Mouse (Mus musculus): Measurements from ENCODE around the gene Mpzl1. TPM values are rescaled to one million over a fixed set of nuclear protein-coding genes. Genes with fewer than 3 reads are reported as not detected.

The Mpzl1 gene
- polyA plus RNA-seq, 1 experiment from 2014 or later: 129 TPM

DNA sequence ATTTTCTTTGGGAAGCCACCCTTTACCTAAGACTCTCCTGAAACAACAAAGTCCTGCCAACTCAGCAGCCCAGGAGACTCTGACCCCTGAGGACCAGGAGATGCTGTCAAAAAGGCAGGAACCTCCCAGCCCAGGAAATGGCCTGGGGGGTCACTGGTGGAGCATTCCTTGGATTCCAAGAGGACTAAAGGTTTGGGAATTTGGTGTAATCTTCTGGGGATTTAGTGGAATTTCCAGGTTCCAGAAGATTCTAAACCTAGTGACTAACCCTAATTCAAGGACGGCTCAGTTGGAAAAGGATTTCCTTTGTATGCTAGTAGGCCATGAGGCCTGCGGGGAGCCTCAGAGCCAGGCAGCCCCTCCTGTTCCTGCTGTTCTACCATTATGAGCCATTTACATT lies 18.2 kb upstream of the Mpzl1 start:
- 66% methylated on average over 2 of the region's 2 CpGs for WGBS (ENCODE audit: insufficient replicate concordance)

GRCm38 (mm10) chr1:165651158-165651557 lies 16.8 kb upstream of the Mpzl1 start:
- Histone ChIP-seq H3K27me3 (ENCODE audit: control insufficient read depth, insufficient read depth, low read length) (no peaks in the 10 kb centered on the region), H3K4me1 (ENCODE audit: control insufficient read depth, insufficient read depth, low read length) (peaks cover 9% of the 10 kb centered on the region; the same call in 1 of the 2 replicates), H3K9me3 (replicated peaks; ENCODE audit: control insufficient read depth, low read length) (no peaks in the 10 kb centered on the region), H3K9ac (ENCODE audit: low read depth, low read length) (no peak overlapping the region), H3K27ac (ENCODE audit: low read depth, low read length) (0 out of 2 replicates have a peak overlapping the region, but pooled peaks have one; percentile 12), H3K4me2 (no peak overlapping the region), H3K4me3 (ENCODE audit: low read depth, low read length) (no peak overlapping the region), H3K36me3 (ENCODE audit: control insufficient read depth, insufficient read depth, low read length) (peaks cover 23% of the 10 kb centered on the region)
- WGBS (ENCODE audit: insufficient replicate concordance): 60% methylated on average over 5 of the region's 5 CpGs
- no peak for ATAC-seq (replicated peaks; ENCODE audit: insufficient number of reproducible peaks, low FRiP score, low TSS enrichment)

More for the DNA sequence above, 18.2 kb upstream of the Mpzl1 start:
- Histone ChIP-seq H3K4me3 (ENCODE audit: low read depth, low read length) (no peak overlapping the region), H3K36me3 (ENCODE audit: control insufficient read depth, insufficient read depth, low read length) (peaks cover 27% of the 10 kb centered on the region), H3K27me3 (ENCODE audit: control insufficient read depth, insufficient read depth, low read length) (no peaks in the 10 kb centered on the region), H3K4me2 (no peak overlapping the region), H3K27ac (ENCODE audit: low read depth, low read length) (0 out of 2 replicates have a peak overlapping the region, but pooled peaks have one; percentile 29), H3K9ac (ENCODE audit: low read depth, low read length) (no peak overlapping the region), H3K9me3 (replicated peaks; ENCODE audit: control insufficient read depth, low read length) (no peaks in the 10 kb centered on the region), H3K4me1 (ENCODE audit: control insufficient read depth, insufficient read depth, low read length) (peaks cover 9% of the 10 kb centered on the region; the same call in 1 of the 2 replicates)
- ATAC-seq (replicated peaks; ENCODE audit: insufficient number of reproducible peaks, low FRiP score, low TSS enrichment): no peak

DNA sequence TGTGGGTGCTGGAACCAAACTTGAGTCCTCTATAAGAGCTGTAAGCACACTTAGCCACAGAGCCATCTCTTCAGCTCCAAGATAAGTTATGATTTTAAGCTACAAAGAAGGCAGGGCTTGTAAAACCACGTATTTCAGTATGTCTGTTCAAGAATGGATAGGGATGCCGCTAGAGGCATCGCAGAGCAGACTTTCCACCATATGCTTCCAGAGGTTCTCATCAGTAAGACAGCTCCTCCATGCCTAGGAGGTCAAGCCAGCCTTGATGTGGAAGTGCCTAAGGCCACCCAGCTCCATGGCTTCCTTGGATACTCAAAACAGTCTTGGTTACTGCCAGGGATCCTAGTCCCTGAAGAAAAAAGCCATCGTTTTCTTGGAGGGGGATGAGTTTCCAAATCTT lies 10.8 kb upstream of the Mpzl1 start:
- H3K4me2 ChIP-seq: no peak overlapping the region
- no peaks in the 10 kb centered on the region for H3K27me3 ChIP-seq (ENCODE audit: control insufficient read depth, insufficient read depth, low read length)
- no peak overlapping the region for H3K27ac ChIP-seq (ENCODE audit: low read depth, low read length)
- H3K9me3 ChIP-seq (replicated peaks; ENCODE audit: control insufficient read depth, low read length): no peaks in the 10 kb centered on the region
- 63% methylated on average over 4 of the region's 4 CpGs for WGBS (ENCODE audit: insufficient replicate concordance)
- no peak overlapping the region for H3K4me3 ChIP-seq (ENCODE audit: low read depth, low read length)
- peaks cover 12% of the 10 kb centered on the region for H3K36me3 ChIP-seq (ENCODE audit: control insufficient read depth, insufficient read depth, low read length)
- no peak overlapping the region for H3K9ac ChIP-seq (ENCODE audit: low read depth, low read length)
- 0 out of 2 replicates have a peak, but pooled peaks cover 3% of the 10 kb centered on the region for H3K4me1 ChIP-seq (ENCODE audit: control insufficient read depth, insufficient read depth, low read length)
- no peak for ATAC-seq (replicated peaks; ENCODE audit: insufficient number of reproducible peaks, low FRiP score, low TSS enrichment)

DNA sequence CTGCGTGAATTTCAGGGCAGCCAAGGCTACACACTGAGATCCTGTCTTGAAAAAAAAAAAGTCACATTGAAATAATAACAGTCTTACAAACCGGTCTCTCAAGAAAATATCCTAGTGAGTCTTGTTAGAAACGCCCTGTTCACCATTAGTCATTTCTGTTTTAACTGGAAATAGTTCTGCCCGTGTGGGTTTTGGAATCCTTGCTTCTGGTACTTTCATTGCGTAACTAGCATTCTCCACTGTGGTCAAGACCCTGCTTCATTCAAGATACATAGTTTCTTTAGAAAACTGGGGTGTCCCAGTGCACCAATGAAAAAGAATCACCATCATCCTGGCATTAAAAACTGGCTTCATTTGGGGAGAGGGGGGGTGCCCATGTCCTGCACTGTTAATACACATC lies 9.4 kb upstream of the Mpzl1 start:
- Histone ChIP-seq H3K36me3 (ENCODE audit: control insufficient read depth, insufficient read depth, low read length) (peaks cover 2% of the 10 kb centered on the region; the same call in 1 of the 2 replicates), H3K27ac (ENCODE audit: low read depth, low read length) (no peak overlapping the region)
- 76% methylated on average over 5 of the region's 5 CpGs for WGBS (ENCODE audit: insufficient replicate concordance)

GRCm38 (mm10) chr1:165642780-165643311 lies 8.5 kb upstream of the Mpzl1 start:
- H3K4me2 ChIP-seq: peak overlapping the region; percentile 82
- peak overlapping the region; percentile 82 for H3K4me3 ChIP-seq (ENCODE audit: low read depth, low read length)
- H3K9ac ChIP-seq (ENCODE audit: low read depth, low read length): peak overlapping the region; percentile 96
- peak overlapping the region; percentile 92 for H3K27ac ChIP-seq (ENCODE audit: low read depth, low read length)
- H3K36me3 ChIP-seq (ENCODE audit: control insufficient read depth, insufficient read depth, low read length): no peaks in the 10 kb centered on the region
- no peaks in the 10 kb centered on the region for H3K9me3 ChIP-seq (replicated peaks; ENCODE audit: control insufficient read depth, low read length)
- ATAC-seq (replicated peaks; ENCODE audit: insufficient number of reproducible peaks, low FRiP score, low TSS enrichment): peak; percentile 64
- H3K4me1 ChIP-seq (ENCODE audit: control insufficient read depth, insufficient read depth, low read length): peaks cover 5% of the 10 kb centered on the region; the same call in 1 of the 2 replicates
- under 1% methylated on average over 16 of the region's 16 CpGs for WGBS (ENCODE audit: insufficient replicate concordance)
- no peaks in the 10 kb centered on the region for H3K27me3 ChIP-seq (ENCODE audit: control insufficient read depth, insufficient read depth, low read length)

More for the DNA sequence above, 9.4 kb upstream of the Mpzl1 start:
- no peak overlapping the region for H3K9ac ChIP-seq (ENCODE audit: low read depth, low read length)
- H3K4me1 ChIP-seq (ENCODE audit: control insufficient read depth, insufficient read depth, low read length): peaks cover 5% of the 10 kb centered on the region; the same call in 1 of the 2 replicates
- no peak overlapping the region for H3K4me3 ChIP-seq (ENCODE audit: low read depth, low read length)
- no peak overlapping the region for H3K4me2 ChIP-seq
- no peaks in the 10 kb centered on the region for H3K9me3 ChIP-seq (replicated peaks; ENCODE audit: control insufficient read depth, low read length)
- ATAC-seq (replicated peaks; ENCODE audit: insufficient number of reproducible peaks, low FRiP score, low TSS enrichment): no peak
- no peaks in the 10 kb centered on the region for H3K27me3 ChIP-seq (ENCODE audit: control insufficient read depth, insufficient read depth, low read length)

DNA sequence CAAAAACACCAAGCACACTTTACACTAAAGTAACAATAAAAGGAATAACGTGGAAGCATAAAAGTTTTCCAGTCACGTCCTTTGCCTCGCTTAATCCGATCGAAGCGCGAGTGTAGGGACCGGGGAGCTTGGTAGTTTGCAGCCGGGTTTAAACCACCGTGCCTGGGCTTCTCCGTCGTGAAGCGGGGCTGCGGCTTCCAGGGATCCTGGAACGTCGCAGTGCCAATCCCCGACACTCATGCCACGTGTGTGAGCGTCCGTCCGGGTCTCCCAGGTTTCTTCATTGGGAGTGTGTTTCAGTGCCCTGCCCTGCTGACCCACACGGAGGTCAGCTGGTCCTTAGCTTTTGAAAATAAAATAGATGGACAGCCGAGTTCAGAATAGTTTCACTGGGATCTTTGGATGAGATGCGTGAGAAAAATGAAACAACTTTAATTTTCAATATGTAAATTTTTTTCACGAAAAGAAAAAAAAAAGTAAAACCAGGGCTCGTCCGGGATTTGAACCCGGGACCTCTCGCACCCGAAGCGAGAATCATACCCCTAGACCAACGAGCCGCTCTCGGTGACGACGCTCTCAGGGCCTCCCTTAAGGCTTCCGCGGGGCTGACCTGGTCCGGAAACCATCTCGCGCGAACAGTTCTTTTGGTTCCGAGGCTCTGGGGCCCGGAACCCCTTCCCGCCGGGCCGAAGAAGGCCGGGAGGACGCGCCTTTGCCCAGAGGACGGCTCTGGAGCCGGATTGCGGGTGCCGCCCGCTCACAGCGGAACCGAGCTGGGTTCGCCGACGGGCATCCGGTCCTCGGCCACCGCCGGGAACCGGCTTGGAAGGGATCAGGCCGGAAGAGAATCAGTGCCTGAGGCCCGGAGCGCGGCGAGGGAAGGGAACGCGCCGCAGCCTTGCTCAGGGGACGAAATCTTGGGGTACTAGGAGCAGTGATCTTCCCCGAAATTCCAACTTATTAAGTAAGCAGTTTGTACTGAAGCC lies 7.7 kb upstream of the Mpzl1 start:
- no peaks in the 10 kb centered on the region for H3K27me3 ChIP-seq (ENCODE audit: control insufficient read depth, insufficient read depth, low read length)
- H3K4me3 ChIP-seq (ENCODE audit: low read depth, low read length): peak overlapping the region; percentile 82
- H3K4me2 ChIP-seq: peak overlapping the region; percentile 82
- under 1% methylated on average over 75 of the region's 75 CpGs for WGBS (ENCODE audit: insufficient replicate concordance)
- ATAC-seq (replicated peaks; ENCODE audit: insufficient number of reproducible peaks, low FRiP score, low TSS enrichment): peak; percentile 79
- H3K9me3 ChIP-seq (replicated peaks; ENCODE audit: control insufficient read depth, low read length): no peaks in the 10 kb centered on the region
- peak overlapping the region; percentile 96 for H3K9ac ChIP-seq (ENCODE audit: low read depth, low read length)
- peak overlapping the region; percentile 92 for H3K27ac ChIP-seq (ENCODE audit: low read depth, low read length)
- no peaks in the 10 kb centered on the region for H3K36me3 ChIP-seq (ENCODE audit: control insufficient read depth, insufficient read depth, low read length)
- H3K4me1 ChIP-seq (ENCODE audit: control insufficient read depth, insufficient read depth, low read length): peaks cover 5% of the 10 kb centered on the region; the same call in 1 of the 2 replicates

DNA sequence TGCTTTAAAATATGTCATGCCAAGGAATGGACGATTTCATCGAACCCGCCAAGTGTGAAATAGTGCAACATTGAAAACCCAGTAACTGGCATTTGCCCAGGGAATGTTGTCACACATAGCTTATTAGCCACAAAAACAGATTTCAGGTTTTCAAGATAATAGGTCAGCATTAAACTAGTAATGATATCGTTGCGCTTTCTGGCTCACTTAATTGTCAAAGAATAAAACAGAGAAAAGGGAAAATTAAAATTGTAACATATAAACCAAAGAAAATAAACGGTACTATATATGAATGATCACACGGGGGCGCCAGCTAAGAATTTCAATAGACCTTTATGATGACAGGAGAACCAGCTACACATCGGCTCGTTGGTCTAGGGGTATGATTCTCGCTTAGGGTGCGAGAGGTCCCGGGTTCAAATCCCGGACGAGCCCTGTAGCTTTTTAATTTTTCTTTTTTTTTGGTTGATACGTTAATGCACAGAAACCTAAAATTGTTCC lies 7.0 kb upstream of the Mpzl1 start:
- Histone ChIP-seq H3K4me2 (peak overlapping the region; percentile 82), H3K9me3 (replicated peaks; ENCODE audit: control insufficient read depth, low read length) (no peaks in the 10 kb centered on the region), H3K27ac (ENCODE audit: low read depth, low read length) (no peak overlapping the region), H3K27me3 (ENCODE audit: control insufficient read depth, insufficient read depth, low read length) (no peaks in the 10 kb centered on the region), H3K4me1 (ENCODE audit: control insufficient read depth, insufficient read depth, low read length) (peaks cover 5% of the 10 kb centered on the region; the same call in 1 of the 2 replicates), H3K9ac (ENCODE audit: low read depth, low read length) (peak overlapping the region; percentile 79), H3K4me3 (ENCODE audit: low read depth, low read length) (peak overlapping the region; percentile 82), H3K36me3 (ENCODE audit: control insufficient read depth, insufficient read depth, low read length) (no peaks in the 10 kb centered on the region)
- 7% methylated on average over 16 of the region's 16 CpGs for WGBS (ENCODE audit: insufficient replicate concordance)
- ATAC-seq (replicated peaks; ENCODE audit: insufficient number of reproducible peaks, low FRiP score, low TSS enrichment): peak; percentile 61

- no peak overlapping the region for H3K27ac ChIP-seq (ENCODE audit: low read depth, low read length)
- H3K4me1 ChIP-seq (ENCODE audit: control insufficient read depth, insufficient read depth, low read length): peaks cover 26% of the 10 kb centered on the region
- no peaks in the 10 kb centered on the region for H3K27me3 ChIP-seq (ENCODE audit: control insufficient read depth, insufficient read depth, low read length)
- no peak overlapping the region for H3K4me3 ChIP-seq (ENCODE audit: low read depth, low read length)
- no peaks in the 10 kb centered on the region for H3K9me3 ChIP-seq (replicated peaks; ENCODE audit: control insufficient read depth, low read length)
- ATAC-seq (replicated peaks; ENCODE audit: insufficient number of reproducible peaks, low FRiP score, low TSS enrichment): no peak
- 79% methylated on average over 8 of the region's 8 CpGs for WGBS (ENCODE audit: insufficient replicate concordance)
- H3K9ac ChIP-seq (ENCODE audit: low read depth, low read length): no peak overlapping the region
- H3K4me2 ChIP-seq: no peak overlapping the region
- H3K36me3 ChIP-seq (ENCODE audit: control insufficient read depth, insufficient read depth, low read length): no peaks in the 10 kb centered on the region
Measured at GRCm38 (mm10) chr1:165636289-165636688, 2.0 kb upstream of the Mpzl1 start.
